Mouse (Mus musculus): ENCODE data around the gene Baz2b.
"Not testable (repeated sequence)": the region's sequence is repeated elsewhere in the genome, so short reads cannot be mapped to it uniquely, and the experiment has no call there.

The Baz2b gene

DNA sequence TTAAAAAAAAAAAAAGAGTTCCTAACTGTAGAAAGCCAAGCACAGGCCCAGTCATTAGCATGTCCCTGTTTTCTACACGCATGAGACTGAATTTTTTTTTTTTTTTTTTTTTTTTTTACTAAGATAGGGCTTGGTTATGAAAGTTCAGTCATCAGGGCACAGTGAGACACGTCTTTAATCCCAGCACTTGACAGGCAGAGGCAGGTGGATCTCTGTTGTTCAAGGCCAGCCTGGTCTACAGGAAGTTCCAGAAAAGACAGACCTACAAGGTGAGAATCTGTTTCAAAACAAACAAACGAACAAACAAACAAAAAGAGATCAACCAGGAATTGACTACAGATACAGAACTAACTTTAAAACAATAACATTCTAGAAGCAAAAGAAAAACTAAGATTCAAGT is 100.6 kb downstream of the Baz2b start:
- in situ Hi-C loops (cut with MboI, MseI), result no loop called here

DNA sequence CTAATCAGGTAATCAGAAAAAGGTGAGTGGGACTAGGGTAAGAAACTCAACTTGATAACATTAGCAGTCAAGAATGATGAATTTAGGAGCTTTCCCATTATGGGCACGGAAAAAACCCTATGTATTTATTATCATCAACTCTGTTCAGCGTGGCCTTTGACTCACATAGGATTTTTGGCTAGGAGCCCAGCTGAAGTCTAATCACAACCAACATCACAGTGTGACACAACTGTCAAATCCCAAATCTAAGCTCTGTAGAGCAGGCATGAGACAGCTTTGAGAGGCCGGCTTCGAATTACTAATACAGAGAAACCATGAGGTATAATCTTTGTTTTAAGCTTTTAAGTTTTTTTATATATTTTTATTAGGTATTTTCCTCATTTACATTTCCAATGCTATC is 113.0 kb downstream of the Baz2b start:
- in situ Hi-C loops (cut with MboI, MseI), result no loop called here

DNA sequence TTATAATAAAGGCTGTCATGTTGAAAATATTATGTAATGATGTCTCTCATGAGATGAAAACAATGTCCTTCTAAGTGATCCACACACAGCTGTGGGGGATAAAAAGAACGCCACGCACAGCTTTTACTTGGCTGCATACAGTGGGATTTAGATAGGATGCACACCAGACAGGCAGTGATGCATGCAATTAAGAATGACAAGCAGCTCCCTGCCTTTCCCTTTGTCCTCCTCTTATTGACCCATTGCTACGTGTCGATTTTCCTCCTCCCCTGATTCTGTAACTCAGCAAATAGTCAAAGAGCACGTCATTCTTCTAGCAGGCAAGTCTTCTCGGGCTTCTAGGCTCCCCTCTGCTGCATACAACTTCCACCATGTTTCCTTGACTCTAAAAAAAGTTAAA is 119.4 kb downstream of the Baz2b start:
- in situ Hi-C loops (cut with MboI, MseI), result no loop called here

DNA sequence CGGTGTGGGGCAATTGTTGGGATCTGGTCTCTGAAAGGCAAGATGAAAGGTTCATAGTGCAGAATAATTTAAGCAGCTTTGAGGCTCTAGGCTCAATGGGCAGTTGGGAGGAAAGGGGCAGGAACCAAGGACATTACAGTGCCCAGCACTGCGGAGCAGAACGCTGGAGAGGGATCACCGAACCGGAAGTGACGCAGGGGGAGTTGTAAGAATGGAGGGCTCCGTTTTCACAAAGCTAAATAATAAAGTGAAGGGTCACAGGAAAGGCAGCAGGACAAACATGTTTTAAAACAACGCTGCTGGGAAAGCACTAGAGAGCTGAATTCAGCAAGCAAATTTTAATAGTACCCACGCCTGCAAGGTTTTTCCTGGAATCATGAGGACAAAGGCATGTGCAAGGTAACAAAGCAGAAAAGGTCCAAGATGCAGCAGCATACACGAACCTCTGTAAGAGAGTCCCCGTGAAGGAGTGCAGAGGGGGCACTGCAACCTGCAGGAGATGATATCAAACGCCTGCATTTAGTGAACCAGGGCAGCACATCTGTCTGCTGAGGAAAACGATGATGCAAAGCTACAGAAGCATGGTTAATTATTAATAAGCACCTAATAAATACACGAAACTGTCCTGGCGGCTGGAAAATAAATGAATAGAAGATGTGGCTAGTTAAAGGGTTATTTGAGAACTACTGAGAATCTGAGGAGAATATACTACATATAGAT is 120.0 kb downstream of the Baz2b start:
- in situ Hi-C loops (cut with MboI, MseI), result no loop called here

DNA sequence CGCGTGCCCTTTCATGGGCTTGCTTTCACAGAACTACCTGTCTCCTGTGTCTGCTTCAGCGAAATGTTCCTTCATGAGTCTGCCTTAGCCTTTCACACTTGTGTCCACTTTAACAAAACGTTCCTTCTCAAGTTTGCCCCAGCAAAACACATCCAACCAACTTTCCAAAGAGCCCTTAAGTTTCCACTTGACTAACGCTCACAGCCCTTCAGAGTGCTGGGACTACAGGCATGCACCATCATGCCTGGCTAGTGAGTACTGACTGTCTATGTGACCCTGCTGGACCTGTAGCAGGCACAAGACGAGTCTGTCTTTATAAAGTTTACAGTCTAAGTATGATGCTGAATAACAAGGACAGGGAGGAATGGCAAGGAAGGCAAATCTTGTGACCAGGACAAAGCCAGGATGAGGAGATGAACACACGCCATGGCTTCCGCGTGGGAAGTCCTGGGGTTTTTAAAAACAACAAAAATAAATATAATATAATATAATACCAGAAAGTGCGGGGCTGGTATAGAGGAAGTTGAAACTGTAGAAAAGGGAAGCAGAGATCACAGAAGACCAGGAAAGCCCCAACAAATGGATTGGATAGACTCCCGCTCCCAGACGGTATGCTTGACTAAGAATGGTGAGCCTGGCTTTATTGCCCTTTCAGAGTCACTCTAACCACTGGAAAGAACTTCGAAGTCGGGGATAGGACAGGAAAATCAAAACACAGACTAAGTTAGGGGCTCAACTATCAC is 120.7 kb downstream of the Baz2b start:
- in situ Hi-C loops (cut with MboI, MseI), result no loop called here

DNA sequence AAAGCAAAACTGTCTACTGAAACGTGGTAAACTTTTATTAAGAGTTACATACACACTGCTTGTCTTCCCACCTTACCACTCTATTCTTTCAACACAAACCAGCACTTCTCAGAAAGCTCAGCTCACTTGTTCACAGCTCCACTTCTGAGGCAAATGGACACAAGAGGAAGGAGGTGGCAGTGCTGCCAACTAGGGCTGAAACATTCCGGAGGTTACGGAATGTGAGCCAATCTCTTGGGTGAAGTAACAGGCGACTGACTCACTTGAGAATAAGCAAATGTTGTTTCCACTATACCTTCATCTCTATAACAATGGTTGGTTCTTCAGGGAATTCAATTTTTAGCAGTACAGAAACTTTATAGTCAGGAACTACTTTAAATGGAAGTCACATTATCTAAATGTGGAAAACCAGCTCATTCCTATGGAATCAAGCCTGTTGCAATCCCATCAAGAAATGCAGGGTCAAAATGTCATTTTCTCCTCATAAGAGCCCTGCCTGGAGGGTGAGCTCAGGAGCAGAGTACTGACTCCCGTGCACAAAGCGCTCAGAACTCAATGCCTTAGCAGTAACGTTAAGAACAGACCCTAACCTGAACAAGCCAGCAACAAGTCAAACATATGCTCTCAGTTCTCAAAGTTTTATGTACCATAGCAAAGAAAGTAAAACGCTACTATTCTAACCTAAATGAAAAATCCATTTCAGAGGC is 123.3 kb downstream of the Baz2b start:
- in situ Hi-C loops (cut with MboI, MseI), result no loop called here

DNA sequence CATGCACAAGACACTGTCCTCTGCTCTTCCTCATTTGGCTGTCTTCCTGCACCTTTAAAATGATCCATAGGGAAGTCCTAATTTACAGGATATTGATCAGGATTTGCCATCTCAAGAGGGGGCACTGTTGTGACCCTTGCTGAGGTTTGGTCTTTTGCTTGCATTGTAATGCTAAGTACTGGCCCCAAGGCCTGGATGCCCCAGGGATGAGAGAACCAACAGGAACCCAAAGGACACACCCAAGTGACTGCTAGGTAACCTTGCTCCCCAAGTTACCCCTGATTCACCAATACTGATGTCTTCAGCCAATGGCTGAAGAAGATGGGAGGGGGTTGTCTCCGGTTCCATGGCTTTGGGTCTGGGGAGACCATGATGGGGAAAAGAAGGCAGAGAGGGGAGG is 124.8 kb downstream of the Baz2b start:
- in situ Hi-C loops (cut with MboI, MseI), result no loop called here

DNA sequence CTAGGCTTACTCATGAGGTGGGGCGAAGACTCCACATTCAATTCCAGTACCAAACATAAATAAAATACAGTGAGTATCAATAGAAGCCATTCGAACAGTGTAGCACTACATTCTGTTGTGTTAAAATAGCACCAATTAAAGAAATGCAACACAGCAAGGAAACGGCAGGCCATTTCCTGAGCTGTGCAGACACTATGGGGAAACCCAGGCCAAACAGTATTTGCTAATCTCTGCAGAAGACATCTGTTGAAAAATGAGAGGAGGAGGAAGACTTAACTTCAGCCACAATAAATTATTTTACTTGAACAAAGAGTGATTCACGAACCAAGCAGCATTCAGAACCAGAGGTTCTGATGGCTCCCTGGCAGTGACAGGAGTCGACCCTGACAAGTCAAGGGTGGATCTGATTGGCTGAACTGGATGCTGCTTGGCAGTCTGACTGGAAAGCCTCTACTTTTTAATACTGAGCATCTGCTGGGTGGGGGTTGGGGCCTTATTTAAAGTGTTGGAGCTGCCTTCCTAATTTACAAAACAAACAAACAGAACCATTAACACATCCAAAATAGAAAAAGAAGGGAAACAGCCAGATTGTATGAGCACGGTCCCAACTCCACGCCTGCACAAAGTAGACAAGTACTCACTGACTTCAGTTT is 126.5 kb downstream of the Baz2b start:
- in situ Hi-C loops (cut with MboI, MseI), result no loop called here

DNA sequence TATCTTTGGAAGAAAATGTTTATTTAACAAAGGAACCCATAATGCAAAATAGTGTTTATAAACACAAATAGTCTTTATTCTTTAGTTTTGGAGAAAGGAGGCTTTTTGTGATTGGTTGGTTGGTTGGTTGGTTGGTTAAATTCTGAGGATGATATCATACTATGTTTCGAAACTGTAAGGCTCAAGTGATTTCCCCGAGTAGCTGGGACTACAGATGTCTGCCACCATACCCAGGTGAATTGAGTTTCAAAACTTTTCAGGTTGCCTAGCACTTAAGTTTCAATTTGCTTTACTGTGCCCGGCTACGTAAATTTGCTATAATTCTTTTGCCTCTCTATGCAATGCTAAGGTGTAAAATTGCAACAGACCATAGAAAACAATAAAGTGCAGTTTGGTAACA is 127.4 kb downstream of the Baz2b start:
- in situ Hi-C loops (cut with MboI, MseI), result no loop called here

DNA sequence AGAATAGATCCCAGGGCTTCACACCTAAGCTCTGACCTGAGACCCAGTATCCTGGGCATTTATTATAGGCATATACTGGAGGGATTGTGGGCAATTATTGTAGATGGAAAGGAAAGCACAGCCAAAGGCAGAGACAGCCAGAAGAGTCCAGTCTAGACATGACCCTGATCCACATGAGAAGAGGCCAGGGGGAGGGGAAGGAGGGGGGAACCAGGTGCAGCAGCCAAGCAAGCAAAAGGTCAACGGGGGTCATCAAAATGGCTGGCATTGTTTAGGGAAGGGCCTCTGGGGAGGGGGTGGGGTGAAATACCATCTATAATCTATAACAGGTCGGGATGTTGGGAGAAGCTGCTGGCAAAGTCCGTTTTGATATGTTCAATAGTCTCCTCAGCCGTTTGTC is 128.8 kb downstream of the Baz2b start:
- in situ Hi-C loops (cut with MboI, MseI), result no loop called here

DNA sequence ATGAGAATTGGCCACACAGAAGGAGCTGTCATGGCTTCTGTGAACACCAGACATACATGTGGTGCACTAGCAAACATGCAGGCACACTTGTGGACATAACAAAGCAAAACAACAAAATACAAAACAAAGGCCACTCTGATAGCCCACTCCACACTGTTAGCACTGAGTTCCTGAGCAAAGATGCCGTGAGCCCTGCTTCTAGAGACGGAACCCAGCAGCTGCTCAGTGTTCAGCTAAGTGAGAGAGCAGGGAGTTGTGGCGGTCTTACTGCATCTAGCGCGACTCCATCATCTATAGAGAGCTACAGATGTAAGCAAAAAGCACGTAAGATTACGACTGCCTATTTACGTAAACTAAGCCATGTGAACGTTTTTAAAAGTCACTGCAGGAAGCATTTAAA is 132.0 kb downstream of the Baz2b start:
- in situ Hi-C loops (cut with MboI, MseI), result no loop called here

DNA sequence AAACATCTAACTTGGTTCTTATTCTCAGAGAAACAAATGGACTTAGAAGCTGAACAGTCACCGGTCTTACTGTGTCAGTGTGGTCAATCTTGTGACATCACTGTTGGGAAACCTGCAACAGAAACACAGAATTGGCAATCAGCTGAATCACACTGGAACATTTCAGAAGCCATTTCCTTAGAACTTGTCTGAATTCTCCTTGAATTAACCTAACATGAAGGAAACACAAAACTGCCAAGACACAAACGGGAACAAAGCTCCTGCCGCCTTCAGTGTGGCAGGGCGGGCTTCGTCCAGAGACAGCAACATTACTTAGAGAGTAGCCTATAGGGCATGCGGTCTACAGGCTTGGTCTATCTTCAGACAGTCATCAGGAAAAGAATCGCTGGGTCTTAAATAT is 132.8 kb downstream of the Baz2b start:
- in situ Hi-C loops (cut with MboI, MseI), result no loop called here

DNA sequence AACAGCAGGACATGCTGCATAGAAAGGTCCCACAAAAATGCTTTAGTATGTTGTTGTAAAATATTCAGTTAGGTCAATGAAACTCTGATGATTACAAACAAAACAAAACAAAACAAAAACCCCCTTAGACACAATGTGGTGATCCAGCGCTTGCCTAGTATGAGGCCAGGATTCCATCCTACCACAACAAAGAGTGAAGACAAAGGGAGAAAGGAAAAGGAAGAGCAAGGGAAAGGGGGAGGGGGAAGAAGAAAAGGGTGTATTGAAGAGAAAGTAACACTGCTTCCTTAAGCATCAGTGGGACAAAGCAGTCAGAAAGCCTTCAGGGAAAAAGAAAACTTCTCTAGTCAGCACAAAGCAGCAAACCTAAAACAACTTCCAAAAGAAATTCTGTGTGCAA is 133.6 kb downstream of the Baz2b start:
- in situ Hi-C loops (cut with MboI, MseI), result no loop called here

DNA sequence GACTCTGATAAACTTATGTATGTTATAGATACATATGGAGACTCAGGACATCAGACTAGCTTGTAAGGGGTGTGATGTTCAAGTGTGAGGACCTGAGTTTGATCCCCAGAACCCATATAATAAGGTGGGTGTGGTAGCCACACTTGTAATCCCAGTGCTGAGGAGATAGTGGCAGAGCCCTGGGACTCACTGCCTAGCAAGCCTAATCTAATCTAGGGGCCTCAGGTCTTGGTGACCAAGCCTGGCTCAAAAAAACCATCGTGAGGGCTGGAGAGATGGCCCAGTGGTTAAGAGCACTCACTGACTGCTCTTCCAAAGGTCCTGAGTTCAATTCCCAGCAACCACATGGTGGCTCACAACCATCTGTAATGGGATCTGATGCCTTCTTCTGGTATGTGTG is 135.8 kb downstream of the Baz2b start:
- in situ Hi-C loops (cut with MboI, MseI), result not testable (repeated sequence)

DNA sequence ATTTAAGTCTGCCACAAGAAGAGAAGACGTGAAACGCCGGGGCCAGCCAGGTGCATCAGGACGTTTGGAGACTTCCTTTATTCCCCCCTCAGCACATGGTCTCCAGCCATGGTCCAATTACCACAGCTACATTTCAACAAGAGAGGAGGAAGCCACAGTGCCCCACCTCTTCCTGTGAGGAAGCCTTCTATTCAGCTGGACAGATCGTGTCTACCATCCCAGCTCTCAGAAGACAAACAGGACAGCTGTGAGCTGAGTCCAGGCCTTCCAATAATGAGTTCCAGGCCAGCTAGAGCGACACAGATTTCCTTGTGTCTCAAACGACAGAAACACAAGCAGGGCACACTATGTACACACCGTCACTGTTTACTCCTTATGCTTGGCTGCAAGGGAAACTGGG is 137.8 kb downstream of the Baz2b start:
- in situ Hi-C loops (cut with MboI, MseI), result no loop called here

DNA sequence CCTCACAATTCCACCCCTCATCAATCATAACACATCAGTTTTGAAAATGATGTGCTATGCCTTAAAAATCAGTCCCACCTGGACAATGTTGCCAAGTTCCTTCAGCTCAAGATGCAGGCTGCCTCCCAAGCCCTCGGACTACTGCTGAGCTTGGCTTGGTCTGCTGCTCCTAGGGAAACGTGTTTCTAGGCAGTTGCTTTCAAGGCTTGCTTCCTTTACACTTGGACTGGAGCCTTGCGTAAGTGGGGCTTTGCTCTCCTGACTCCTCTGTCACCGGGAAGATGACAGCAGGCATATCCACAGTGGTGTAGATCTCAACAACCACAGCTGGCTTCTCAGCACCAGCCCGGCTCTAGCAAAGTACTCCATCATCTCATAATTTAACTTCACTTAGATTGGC is 138.7 kb downstream of the Baz2b start:
- in situ Hi-C loops (cut with MboI, MseI), result no loop called here

DNA sequence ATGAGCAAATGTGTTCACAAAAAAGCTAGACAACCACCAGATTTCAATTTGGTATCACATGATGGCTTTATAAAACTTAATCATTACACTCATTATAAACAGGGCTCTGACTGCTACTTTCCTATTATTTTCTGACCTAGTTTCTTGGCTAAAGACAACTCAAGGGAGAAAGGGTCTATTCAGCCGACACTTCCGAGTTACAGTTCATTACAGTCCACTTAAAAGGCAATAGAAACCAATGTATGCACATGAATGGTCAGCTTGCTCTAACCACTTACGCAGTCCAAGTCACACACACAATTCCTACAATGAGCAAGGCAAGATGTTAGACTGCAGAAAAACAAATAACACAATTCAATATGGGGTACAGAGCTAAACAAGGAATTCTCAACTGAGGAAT is 141.2 kb downstream of the Baz2b start:
- in situ Hi-C loops (cut with MboI, MseI), result no loop called here

DNA sequence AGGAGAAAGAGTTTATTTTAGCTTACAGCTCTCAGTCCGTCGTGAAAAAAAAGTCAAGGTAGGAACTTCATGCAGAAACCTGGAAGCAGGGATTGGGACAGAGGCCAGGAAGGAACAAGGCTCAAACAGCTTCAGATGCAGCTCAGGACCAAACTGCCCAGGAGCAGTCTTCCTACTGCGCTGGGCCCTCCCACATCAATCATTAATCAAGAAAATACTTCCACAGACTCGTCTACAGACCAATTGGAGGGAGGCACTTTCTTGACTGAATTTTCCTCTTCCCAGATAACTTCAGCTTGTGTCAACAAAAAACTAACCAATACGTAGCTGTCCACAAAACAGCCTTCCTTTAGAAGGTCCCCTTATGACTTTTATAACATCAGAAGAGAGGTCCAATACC is 144.2 kb downstream of the Baz2b start:
- in situ Hi-C loops (cut with MboI, MseI), result no loop called here

DNA sequence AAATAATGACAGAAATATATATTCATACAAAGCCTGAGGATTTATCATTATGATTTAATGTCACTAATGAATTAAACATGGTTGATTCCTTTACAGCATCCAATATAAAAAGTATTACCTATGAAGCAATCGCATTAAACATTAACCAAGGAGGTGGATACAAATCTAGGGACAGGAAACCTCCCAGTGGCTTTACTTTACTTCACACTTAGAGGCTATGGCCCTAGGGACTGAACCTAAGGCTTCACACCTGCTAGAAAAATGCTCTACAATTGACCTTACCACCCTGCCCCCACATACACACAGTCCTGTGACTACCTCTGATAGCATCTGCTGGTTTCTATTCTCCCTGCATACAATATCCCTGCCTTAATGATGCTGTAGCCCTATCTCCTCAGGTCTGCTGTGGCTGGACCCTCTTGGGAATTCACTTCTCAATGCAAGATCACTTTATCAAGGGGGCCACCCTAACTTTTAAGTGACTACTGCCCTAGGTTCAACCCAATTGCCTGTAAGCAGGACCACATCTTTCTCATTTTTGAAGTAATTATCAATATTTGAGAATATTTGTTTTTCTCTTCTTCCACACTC is 149.4 kb downstream of the Baz2b start:
- in situ Hi-C loops (cut with MboI, MseI), result no loop called here

DNA sequence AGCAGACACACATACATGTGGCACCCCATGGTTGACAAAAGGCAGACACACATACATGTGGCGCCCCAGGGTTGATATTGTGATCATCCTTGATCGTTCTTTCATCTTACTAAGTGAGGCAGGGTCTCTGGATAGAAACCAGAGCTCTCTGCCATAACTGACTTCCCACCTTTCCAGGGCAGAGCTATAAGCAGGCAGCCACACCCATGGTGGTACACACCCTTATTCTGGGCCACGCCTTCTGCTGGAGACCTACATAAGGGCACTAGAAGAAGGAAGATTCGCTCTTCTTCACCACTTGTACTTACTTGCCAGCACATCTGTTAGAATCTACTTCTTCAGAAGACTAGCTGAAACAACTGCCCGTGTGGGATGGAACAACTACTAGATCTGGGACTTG is 150.3 kb downstream of the Baz2b start:
- in situ Hi-C loops (cut with MboI, MseI), result no loop called here

DNA sequence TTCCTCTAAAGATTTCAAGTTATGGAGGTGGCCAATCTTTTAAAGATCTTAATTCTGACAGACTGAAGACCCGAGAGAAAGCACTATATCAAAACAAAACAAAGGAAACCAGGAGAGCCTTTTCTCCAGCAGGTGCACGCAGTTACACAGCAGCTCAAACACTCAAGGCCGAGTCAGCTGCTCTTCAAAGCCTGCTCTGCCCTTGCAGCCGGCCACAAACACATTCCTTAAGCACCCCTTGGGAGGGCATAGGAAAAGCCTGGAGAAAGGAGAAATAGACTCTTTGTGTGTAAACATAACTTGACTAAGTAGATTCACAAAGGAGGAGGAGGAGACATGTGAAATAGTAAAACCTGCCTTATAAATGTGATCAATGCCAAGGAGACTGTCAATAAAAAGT is 153.6 kb downstream of the Baz2b start:
- in situ Hi-C loops (cut with MboI, MseI), result no loop called here

All from regulatory T cell (primary cell).